ENCODE assay signal across 28 mouse cellular contexts in genomic region chr6:143368646-143369045, GRCm38 (mm10).
DNase-seq lines count a peak whose midpoint lies in the region; ATAC-seq lines count a peak whose summit lies in the region.
"Had no signal": no experiment of that assay in that cellular context is flagged by ENCODE, and none has a peak within 500 bp of the region (broad histone marks: within the 10 kb centered on the region; RNA-seq: fewer than 3 reads in every experiment).

No protein-coding gene starts in this region.

- no peaks in the 10 kb centered on the region for H3K9me3 ChIP-seq in heart, embryonic 10.5 days
- no peaks in the 10 kb centered on the region for H3K9me3 ChIP-seq in lung, embryonic 16.5 days (ENCODE audit: control insufficient read depth, low read length)
- H3K9me3 ChIP-seq: embryonic facial prominence, embryonic 15.5 days; heart, embryonic 15.5 days; hindbrain, embryonic 10.5 days; hindbrain, embryonic 13.5 days had no signal

- H3K4me3 ChIP-seq in heart, embryonic 10.5 days, result no peak overlapping the region
- no peak overlapping the region for H3K4me3 ChIP-seq in lung, embryonic 16.5 days (ENCODE audit: low read length)
- H3K4me3 ChIP-seq: embryonic facial prominence, embryonic 15.5 days; gastrocnemius, adult 2 months; heart, embryonic 12.5 days; heart, embryonic 15.5 days; hindbrain, embryonic 10.5 days; hindbrain, embryonic 13.5 days had no signal

- no peaks in the 10 kb centered on the region for H3K36me3 ChIP-seq in heart, embryonic 10.5 days
- H3K36me3 ChIP-seq in lung, embryonic 16.5 days (ENCODE audit: control insufficient read depth, insufficient read depth, low read length), result no peaks in the 10 kb centered on the region
- H3K36me3 ChIP-seq: embryonic facial prominence, embryonic 15.5 days; heart, embryonic 12.5 days; heart, embryonic 15.5 days; hindbrain, embryonic 10.5 days; hindbrain, embryonic 13.5 days had no signal

- DNase-seq in heart, embryonic 10.5 days (ENCODE audit: low spot score), result no peak
- no peak for DNase-seq in heart, adult 9 months (ENCODE audit: low spot score in 2 of 2)
- no peak for DNase-seq in lung, postnatal 4 days
- peak; percentile 77 for DNase-seq in brain, adult 2 months (ENCODE audit: low read depth, low spot score)
- peak; percentile 30 for DNase-seq in lung, postnatal 36 days
- no peak for DNase-seq in left cerebral cortex, adult 11 months (ENCODE audit: low spot score)
- DNase-seq: adrenal gland, adult 2 months; adrenal gland, postnatal 14 days; cerebellum, adult 11-12 months; cerebellum, adult 8-10 months; cerebellum, postnatal 10 days; cerebellum, postnatal 36 days; embryo, embryonic 11 days; forebrain, postnatal 0 days; gastrocnemius, adult 2 months; gastrocnemius, postnatal 14 days; heart, adult 18-20 months; heart, postnatal 10 days; heart, postnatal 36 days had no signal

- 0 out of 2 replicates have a peak overlapping the region, but pooled peaks have one; percentile 76 for H3K27ac ChIP-seq in heart, embryonic 10.5 days
- H3K27ac ChIP-seq in lung, embryonic 16.5 days (ENCODE audit: low read length), result no peak overlapping the region
- H3K27ac ChIP-seq: embryonic facial prominence, embryonic 15.5 days; gastrocnemius, adult 2 months; heart, embryonic 15.5 days; hindbrain, embryonic 10.5 days; hindbrain, embryonic 13.5 days had no signal

- peaks cover 17% of the 10 kb centered on the region for H3K4me1 ChIP-seq in heart, embryonic 10.5 days
- H3K4me1 ChIP-seq in lung, embryonic 16.5 days (replicated peaks; ENCODE audit: control insufficient read depth, insufficient read depth, low read length), result no peaks in the 10 kb centered on the region; the same call in 1 of the 2 replicates
- H3K4me1 ChIP-seq: embryonic facial prominence, embryonic 15.5 days had no signal

- 61% methylated on average over 8 of the region's 8 CpGs for WGBS in heart, embryonic 10.5 days
- 41% methylated on average over 8 of the region's 8 CpGs for WGBS in lung, embryonic 16.5 days

- H3K4me2 ChIP-seq in lung, embryonic 16.5 days (ENCODE audit: low read depth, low read length), result no peak overlapping the region
- H3K4me2 ChIP-seq: embryonic facial prominence, embryonic 15.5 days; heart, embryonic 15.5 days; hindbrain, embryonic 13.5 days had no signal

- H3K9ac ChIP-seq in lung, embryonic 16.5 days (ENCODE audit: low read length), result no peak overlapping the region
- H3K9ac ChIP-seq: embryonic facial prominence, embryonic 15.5 days; forebrain, postnatal 0 days; heart, embryonic 12.5 days; heart, embryonic 15.5 days; hindbrain, embryonic 13.5 days had no signal

- peak; percentile 41; the same call in 1 of the 2 replicates for ATAC-seq in lung, embryonic 16.5 days (ENCODE audit: low read depth)
- ATAC-seq: CD4-positive, CD25-positive, alpha-beta regulatory T cell, adult 4 months; forebrain, embryonic 14.5 days; forebrain, postnatal 0 days; hindbrain, embryonic 16.5 days had no signal

- no peaks in the 10 kb centered on the region for H3K27me3 ChIP-seq in heart, embryonic 10.5 days (ENCODE audit: insufficient read depth, poor library complexity, severe bottlenecking)
- H3K27me3 ChIP-seq in lung, embryonic 16.5 days (ENCODE audit: control insufficient read depth, insufficient read depth, low read depth, low read length), result no peaks in the 10 kb centered on the region
- H3K27me3 ChIP-seq: embryonic facial prominence, embryonic 15.5 days; heart, embryonic 12.5 days; heart, embryonic 15.5 days had no signal

Comparison
In these comparisons a context has a peak if more than half of its experiments do, and no peak if none do; other contexts are left out.
1. DNase-seq: peak in brain, adult 2 months (single experiment) and lung, postnatal 36 days (single experiment); none in heart, embryonic 10.5 days (single experiment), heart, adult 9 months (0 of 2), lung, postnatal 4 days (0 of 2) and left cerebral cortex, adult 11 months (single experiment).